Mouse (Mus musculus): Measurements from ENCODE around the gene Ermp1.

- TF ChIP-seq CTCF (IDR thresholded peaks at IDR 0.05; ENCODE audit: insufficient read depth, low read depth, low read length): no peak
- no peak for TF ChIP-seq POLR2A (IDR thresholded peaks at IDR 0.05; ENCODE audit: insufficient read depth, low read depth, low read length)
Measured at GRCm38 (mm10) chr19:29661974-29662580, 13.9 kb upstream of the Ermp1 start.

Measured in olfactory bulb, adult 2 months (tissue).